Mouse (Mus musculus) forebrain, embryonic 15.5 days (tissue): ENCODE results near the gene Prkcz. TPM values are rescaled to one million over a fixed set of nuclear protein-coding genes. Genes with fewer than 3 reads are reported as not detected.
A peak's percentile ranks its signal among the peaks of the same experiment; 100 is the strongest.

Experiments used
- ATAC-seq: fragments of 200-750 bp; cut with Nextera tagmentation; replicated peaks from 2 replicates; pipeline ENCODE4 v1.8.0; 2017; ENCODE audit warnings: mild to moderate bottlenecking, moderate TSS enrichment, moderate library complexity
- H3K27ac ChIP-seq: fragments of 300-500 bp; sonication (generic); replicated peaks from 2 replicates; pipeline ENCODE4 v1.5.1; 2015; ENCODE audit warnings: mild to moderate bottlenecking, inconsistent platforms
- H3K27me3 ChIP-seq: fragments of 300-500 bp; sonication (generic); 2 replicates; pipeline ENCODE4 v1.6.1; 2015; ENCODE audit warnings: inconsistent platforms
- H3K36me3 ChIP-seq: fragments of 300-500 bp; sonication (generic); 2 replicates; pipeline ENCODE4 v1.6.1; 2015; ENCODE audit warnings: mild to moderate bottlenecking, inconsistent platforms
- H3K4me1 ChIP-seq: fragments of 300-500 bp; sonication (generic); 2 replicates; pipeline ENCODE4 v1.6.1; 2015; ENCODE audit warnings: inconsistent platforms
- H3K4me2 ChIP-seq: fragments of 300-500 bp; sonication (generic); replicated peaks from 2 replicates; pipeline ENCODE4 v1.6.1; 2015; ENCODE audit warnings: mild to moderate bottlenecking, inconsistent platforms
- H3K4me3 ChIP-seq: fragments of 300-500 bp; sonication (generic); 2 replicates; pipeline ENCODE4 v1.5.1; 2015; ENCODE audit warnings: mild to moderate bottlenecking, inconsistent platforms
- H3K9ac ChIP-seq: fragments of 300-500 bp; sonication (generic); replicated peaks from 2 replicates; pipeline ENCODE4 v1.6.1; 2015; ENCODE audit warnings: mild to moderate bottlenecking, inconsistent platforms
- H3K9me3 ChIP-seq: fragments of 300-500 bp; sonication (generic); 2 replicates; pipeline ENCODE4 v1.6.1; 2016; ENCODE audit warnings: inconsistent platforms
- WGBS: fragments of 180-500 bp; shearing (Covaris S2); methylation state at CpG from one replicate; pipeline ENCODE4 v1.1.7; 2015; ENCODE audit warnings: mixed read lengths; 5-methylcytosine and 5-hydroxymethylcytosine counted together
- polyA plus RNA-seq: library from polyadenylated mRNA; unstranded; fragments of >200 nt; fragmentation: Nextera tagmentation; extraction: Ambion mirVana; gene quantifications from 2 replicates; pipeline ENCODE4 v1.2.1, GENCODE M21; 2015

Gene Prkcz
- polyA plus RNA-seq, 1 experiment from 2014 or later = 69.1 TPM

GRCm38 (mm10) chr4:155324511-155324910 lies 36.6 kb downstream of the Prkcz start:
- H3K36me3 ChIP-seq = no peaks in the 10 kb centered on the region
- WGBS = 79% methylated on average over 8 of the region's 8 CpGs

GRCm38 (mm10) chr4:155323081-155323795 lies 37.9 kb downstream of the Prkcz start:
- Histone ChIP-seq H3K9me3 (no peaks in the 10 kb centered on the region), H3K4me2 (no peak overlapping the region), H3K9ac (no peak overlapping the region), H3K36me3 (no peaks in the 10 kb centered on the region), H3K4me3 (no peak overlapping the region), H3K27me3 (no peaks in the 10 kb centered on the region), H3K27ac (no peak overlapping the region), H3K4me1 (peaks cover 7% of the 10 kb centered on the region)
- WGBS = 79% methylated on average over 3 of the region's 3 CpGs
- ATAC-seq = no peak

More at GRCm38 (mm10) chr4:155324511-155324910, 36.6 kb downstream of the Prkcz start:
- ATAC-seq = no peak
- Histone ChIP-seq H3K9ac (no peak overlapping the region), H3K9me3 (no peaks in the 10 kb centered on the region), H3K4me1 (peaks cover 7% of the 10 kb centered on the region), H3K27me3 (no peaks in the 10 kb centered on the region), H3K27ac (no peak overlapping the region), H3K4me2 (no peak overlapping the region), H3K4me3 (no peak overlapping the region)

- peak overlapping the region; percentile 71 for H3K27ac ChIP-seq
- H3K4me1 ChIP-seq = peaks cover 7% of the 10 kb centered on the region
- peak; percentile 51 for ATAC-seq
- WGBS = 52% methylated on average over 15 of the region's 15 CpGs
- no peaks in the 10 kb centered on the region for H3K9me3 ChIP-seq
- H3K27me3 ChIP-seq = no peaks in the 10 kb centered on the region
- no peaks in the 10 kb centered on the region for H3K36me3 ChIP-seq
- H3K9ac ChIP-seq = no peak overlapping the region
- no peak overlapping the region; the same call in 1 of the 2 replicates for H3K4me2 ChIP-seq
- H3K4me3 ChIP-seq = no peak overlapping the region
Measured at GRCm38 (mm10) chr4:155320281-155321244, 40.6 kb downstream of the Prkcz start.

GRCm38 (mm10) chr4:155318266-155318665 lies 42.9 kb downstream of the Prkcz start:
- Histone ChIP-seq H3K36me3 (no peaks in the 10 kb centered on the region), H3K9ac (no peak overlapping the region), H3K4me1 (peaks cover 7% of the 10 kb centered on the region), H3K27ac (no peak overlapping the region), H3K4me3 (no peak overlapping the region), H3K27me3 (no peaks in the 10 kb centered on the region), H3K9me3 (no peaks in the 10 kb centered on the region), H3K4me2 (no peak overlapping the region)
- ATAC-seq = no peak
- WGBS = 40% methylated on average over 2 of the region's 2 CpGs

GRCm38 (mm10) chr4:155315031-155315430 lies 46.1 kb downstream of the Prkcz start:
- H3K4me3 ChIP-seq = no peak overlapping the region
- no peaks in the 10 kb centered on the region for H3K4me1 ChIP-seq
- no peak overlapping the region for H3K27ac ChIP-seq
- no peak overlapping the region for H3K9ac ChIP-seq
- H3K36me3 ChIP-seq = no peaks in the 10 kb centered on the region
- no peak overlapping the region for H3K4me2 ChIP-seq
- no peak for ATAC-seq
- H3K27me3 ChIP-seq = no peaks in the 10 kb centered on the region
- 91% methylated on average over 3 of the region's 3 CpGs for WGBS
- H3K9me3 ChIP-seq = no peaks in the 10 kb centered on the region

GRCm38 (mm10) chr4:155308679-155309078 lies 52.5 kb downstream of the Prkcz start:
- Histone ChIP-seq H3K9me3 (no peaks in the 10 kb centered on the region), H3K4me1 (peaks cover 41% of the 10 kb centered on the region), H3K27ac (no peak overlapping the region), H3K9ac (no peak overlapping the region), H3K27me3 (no peaks in the 10 kb centered on the region), H3K4me3 (no peak overlapping the region), H3K4me2 (no peak overlapping the region), H3K36me3 (no peaks in the 10 kb centered on the region)
- WGBS = 87% methylated on average over 12 of the region's 12 CpGs
- no peak for ATAC-seq

- WGBS = 0% methylated on average over 11 of the region's 11 CpGs
- Histone ChIP-seq H3K27me3 (no peaks in the 10 kb centered on the region), H3K9me3 (no peaks in the 10 kb centered on the region), H3K4me1 (peaks cover 41% of the 10 kb centered on the region), H3K9ac (peak overlapping the region; percentile 28), H3K4me3 (no peak overlapping the region), H3K4me2 (peak overlapping the region; percentile 22), H3K27ac (peak overlapping the region; percentile 67), H3K36me3 (no peaks in the 10 kb centered on the region)
- peak; percentile 71 for ATAC-seq
Measured at GRCm38 (mm10) chr4:155308068-155308467, 53.1 kb downstream of the Prkcz start.

GRCm38 (mm10) chr4:155307591-155307990 lies 53.6 kb downstream of the Prkcz start:
- no peak for ATAC-seq
- WGBS = 84% methylated on average over 5 of the region's 5 CpGs
- Histone ChIP-seq H3K27ac (peak overlapping the region; percentile 67), H3K4me1 (peaks cover 41% of the 10 kb centered on the region), H3K36me3 (no peaks in the 10 kb centered on the region), H3K4me3 (no peak overlapping the region), H3K9me3 (no peaks in the 10 kb centered on the region), H3K9ac (peak overlapping the region; percentile 28), H3K27me3 (no peaks in the 10 kb centered on the region), H3K4me2 (peak overlapping the region; percentile 22)

- Histone ChIP-seq H3K27me3 (no peaks in the 10 kb centered on the region), H3K9me3 (no peaks in the 10 kb centered on the region), H3K4me2 (no peak overlapping the region), H3K36me3 (no peaks in the 10 kb centered on the region), H3K27ac (peak overlapping the region; percentile 88), H3K4me3 (no peak overlapping the region), H3K4me1 (peaks cover 46% of the 10 kb centered on the region), H3K9ac (no peak overlapping the region)
- 61% methylated on average over 24 of the region's 24 CpGs for WGBS
- no peak for ATAC-seq
Measured at GRCm38 (mm10) chr4:155306356-155307242, 54.6 kb downstream of the Prkcz start.

- Histone ChIP-seq H3K9ac (no peak overlapping the region; the same call in 1 of the 2 replicates), H3K27me3 (no peaks in the 10 kb centered on the region), H3K27ac (peak overlapping the region; percentile 88), H3K9me3 (no peaks in the 10 kb centered on the region), H3K4me1 (peaks cover 46% of the 10 kb centered on the region), H3K4me2 (peak overlapping the region; percentile 32), H3K36me3 (no peaks in the 10 kb centered on the region), H3K4me3 (no peak overlapping the region)
- 5% methylated on average over 8 of the region's 8 CpGs for WGBS
- peak; percentile 55 for ATAC-seq
Measured at GRCm38 (mm10) chr4:155305531-155306031, 55.6 kb downstream of the Prkcz start.

- no peaks in the 10 kb centered on the region for H3K27me3 ChIP-seq
- H3K4me2 ChIP-seq = no peak overlapping the region
- WGBS = 79% methylated on average over 7 of the region's 7 CpGs
- no peaks in the 10 kb centered on the region for H3K9me3 ChIP-seq
- no peaks in the 10 kb centered on the region for H3K36me3 ChIP-seq
- peak overlapping the region; percentile 88 for H3K27ac ChIP-seq
- no peak overlapping the region for H3K4me3 ChIP-seq
- H3K4me1 ChIP-seq = peaks cover 46% of the 10 kb centered on the region
- no peak overlapping the region for H3K9ac ChIP-seq
- ATAC-seq = no peak
Measured at GRCm38 (mm10) chr4:155304508-155305096, 56.6 kb downstream of the Prkcz start.
